Comparison of ENCODE assay signal across 11 mouse cellular contexts in the genomic region with DNA sequence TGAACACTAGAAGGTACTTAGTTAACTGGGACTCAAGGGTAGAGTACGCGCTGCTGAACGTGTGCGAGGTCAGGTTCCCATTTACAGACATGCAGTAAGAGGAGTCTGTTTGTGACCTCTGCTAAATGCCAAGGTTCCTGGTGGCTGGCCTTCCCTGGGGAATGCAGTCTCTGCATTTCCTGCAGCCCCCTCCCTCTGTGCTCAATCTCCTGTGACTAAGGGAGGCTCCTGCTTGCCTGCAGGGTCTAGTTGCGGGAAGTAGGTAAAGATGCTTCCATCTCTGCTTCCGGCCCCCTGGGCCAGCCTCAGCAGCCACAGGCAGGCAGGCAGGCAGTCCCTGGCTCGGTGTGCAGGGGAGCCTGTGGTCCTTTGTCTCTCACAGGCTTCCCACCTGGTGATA. TPM values are rescaled to one million over a fixed set of nuclear protein-coding genes. Genes with fewer than 3 reads are reported as not detected.
DNase-seq lines count a peak whose midpoint lies in the region; ATAC-seq lines count a peak whose summit lies in the region.
"Had no signal": no experiment of that assay in that cellular context is flagged by ENCODE, and none has a peak within 500 bp of the region (broad histone marks: within the 10 kb centered on the region; RNA-seq: fewer than 3 reads in every experiment).

No protein-coding gene starts in this region.

- no peak overlapping the region for H3K4me2 ChIP-seq in kidney, embryonic 14.5 days (replicated peaks; ENCODE audit: low read depth, low read length)
- H3K4me2 ChIP-seq: embryonic facial prominence, embryonic 13.5 days; stomach, embryonic 15.5 days had no signal

- H3K27ac ChIP-seq in kidney, embryonic 14.5 days (ENCODE audit: low read depth, low read length): peak overlapping the region; percentile 8; the same call in 1 of the 2 replicates
- H3K27ac ChIP-seq: embryonic facial prominence, embryonic 13.5 days; liver, embryonic 14.5 days had no signal

- intact Hi-C loops in gastrocnemius, postnatal 36 days (cut with DNase I): no loop called here

- WGBS in kidney, embryonic 14.5 days: 38% methylated on average over 7 of the region's 7 CpGs

- no peaks in the 10 kb centered on the region for H3K27me3 ChIP-seq in kidney, embryonic 14.5 days (ENCODE audit: control insufficient read depth, insufficient read depth, low read length)
- H3K27me3 ChIP-seq: embryonic facial prominence, embryonic 13.5 days; stomach, embryonic 15.5 days had no signal

- no peak overlapping the region for H3K4me3 ChIP-seq in kidney, embryonic 14.5 days (ENCODE audit: low read length)
- H3K4me3 ChIP-seq: embryonic facial prominence, embryonic 13.5 days; stomach, embryonic 15.5 days had no signal

- ATAC-seq in kidney, embryonic 14.5 days (ENCODE audit: low FRiP score, low TSS enrichment): no peak
- ATAC-seq in frontal cortex, adult (ENCODE audit: low TSS enrichment): no peak

- H3K36me3 ChIP-seq in kidney, embryonic 14.5 days (ENCODE audit: control insufficient read depth, insufficient read depth, low read length): peaks cover 34% of the 10 kb centered on the region

- no peaks in the 10 kb centered on the region for H3K9me3 ChIP-seq in kidney, embryonic 14.5 days (ENCODE audit: control insufficient read depth, low read length)
- H3K9me3 ChIP-seq: embryonic facial prominence, embryonic 13.5 days; stomach, embryonic 15.5 days had no signal

- H3K9ac ChIP-seq in kidney, embryonic 14.5 days (ENCODE audit: low read depth, low read length): no peak overlapping the region
- H3K9ac ChIP-seq: embryonic facial prominence, embryonic 13.5 days; liver, embryonic 14.5 days; stomach, embryonic 15.5 days had no signal

- peak; percentile 47 for DNase-seq in gastrocnemius, adult 18-20 months (ENCODE audit: low spot score)
- DNase-seq in gastrocnemius, postnatal 36 days: no peak
- DNase-seq in kidney, adult 18-20 months: no peak
- peak; percentile 51 for DNase-seq in thymus, postnatal 4 days
- DNase-seq in thymus, postnatal 0 days (ENCODE audit: low spot score): no peak
- no peak for DNase-seq in layer of hippocampus, postnatal 14 days (ENCODE audit: low spot score in 2 of 2)

- peaks cover 15% of the 10 kb centered on the region for H3K4me1 ChIP-seq in kidney, embryonic 14.5 days (ENCODE audit: control insufficient read depth, insufficient read depth, low read length)
- H3K4me1 ChIP-seq: embryonic facial prominence, embryonic 13.5 days had no signal

RNA-seq across cellular contexts. Expression of a gene that starts 16.2 kb away (rescaled TPM):
- 100 to 1,000 TPM; 215 to 223 TPM for total RNA-seq in gastrocnemius, adult 18-20 months (2021)
- 100 to 1,000 TPM; 207 to 218 TPM for total RNA-seq in gastrocnemius, postnatal 36 days (2021)
- 269 and 294 TPM in 2 replicates for polyA plus RNA-seq in kidney, embryonic 14.5 days (2014; fragmentation: Nextera tagmentation; extraction: Ambion mirVana)
- 213 and 231 TPM in 2 replicates for polyA plus RNA-seq in thymus, postnatal 0 days (2015; fragmentation: Nextera tagmentation; extraction: Ambion mirVana)
- total RNA-seq in layer of hippocampus, postnatal 14 days (2021): 100 to 1,000 TPM; 106 to 116 TPM

RNA-seq across cellular contexts. Expression of a gene that starts 43.9 kb away (rescaled TPM):
- under 1 TPM; 0.45 to 0.53 TPM for total RNA-seq in gastrocnemius, adult 18-20 months (2021)
- under 1 TPM; 0.64 to 0.87 TPM for total RNA-seq in gastrocnemius, postnatal 36 days (2021)
- 4.2 and 6.2 TPM in 2 replicates for polyA plus RNA-seq in kidney, embryonic 14.5 days (2014; fragmentation: Nextera tagmentation; extraction: Ambion mirVana)
- 3.5 TPM in 2 replicates for polyA plus RNA-seq in thymus, postnatal 0 days (2015; fragmentation: Nextera tagmentation; extraction: Ambion mirVana)
- 10 to 100 TPM; 10.5 to 11.6 TPM for total RNA-seq in layer of hippocampus, postnatal 14 days (2021)

RNA-seq across cellular contexts. Expression of a gene that starts 58.0 kb away (rescaled TPM):
- 10 to 100 TPM; 55.8 to 61.7 TPM for total RNA-seq in gastrocnemius, adult 18-20 months (2021)
- 10 to 100 TPM; 52.9 to 53.9 TPM for total RNA-seq in gastrocnemius, postnatal 36 days (2021)
- 188 and 247 TPM in 2 replicates for polyA plus RNA-seq in kidney, embryonic 14.5 days (2014; fragmentation: Nextera tagmentation; extraction: Ambion mirVana)
- polyA plus RNA-seq in thymus, postnatal 0 days (2015; fragmentation: Nextera tagmentation; extraction: Ambion mirVana): 157 and 184 TPM in 2 replicates
- total RNA-seq in layer of hippocampus, postnatal 14 days (2021): 100 to 1,000 TPM in 1 of 2 experiments, 10 to 100 TPM in 1; 99.5 to 100 TPM

Comparison
In these comparisons a context has a peak if more than half of its experiments do, and no peak if none do; other contexts are left out.
1. DNase-seq: peak in gastrocnemius, adult 18-20 months (single experiment) and thymus, postnatal 4 days (single experiment); none in gastrocnemius, postnatal 36 days (0 of 2), kidney, adult 18-20 months (single experiment), thymus, postnatal 0 days (single experiment) and layer of hippocampus, postnatal 14 days (0 of 2).
2. RNA of a gene that starts 43.9 kb away (total RNA-seq): 10.5 to 11.6 TPM in layer of hippocampus, postnatal 14 days; 0.64 to 0.87 TPM in gastrocnemius, postnatal 36 days and 0.45 to 0.53 TPM in gastrocnemius, adult 18-20 months; every median in the first group is over 4 times any median in the second.